Mouse (Mus musculus) MEL (cell line): ENCODE measurements around the gene Nat10. TPM values are rescaled to one million over a fixed set of nuclear protein-coding genes. Genes with fewer than 3 reads are reported as not detected.

Source experiments
- DNase-seq: peaks from one replicate; pipeline ENCODE4 v3.0.0; 2011; ENCODE audit warnings: low read depth, low spot score
- H3K27ac ChIP-seq: 2 replicates; pipeline ENCODE4 v1.5.1; 2012; ENCODE audit warnings: low read depth, mild to moderate bottlenecking, control low read depth, low read length, moderate library complexity; ENCODE audit not compliant: control insufficient read depth
- H3K27me3 ChIP-seq, 2 experiments: fragments of 150-350 bp in 1 of 2; sonication (generic) in 1 of 2; 2 replicates each; pipeline ENCODE4 v1.6.1; 2012; ENCODE audit warnings: low read length in 2 of 2, mild to moderate bottlenecking in 2 of 2, improper control_type of control experiment in 1 of 2, moderate library complexity in 1 of 2; ENCODE audit not compliant: insufficient read depth in 2 of 2, control insufficient read depth in 1 of 2
- H3K36me3 ChIP-seq, 2 experiments: 2 replicates each; pipeline ENCODE4 v1.6.1; 2012 to 2014; ENCODE audit warnings: low read length in 2 of 2, improper control_type of control experiment in 1 of 2, inconsistent platforms in 1 of 2, mild to moderate bottlenecking in 1 of 2; ENCODE audit not compliant: insufficient read depth in 2 of 2, control insufficient read depth in 1 of 2
- H3K4me1 ChIP-seq, 2 experiments: fragments of 150-350 bp in 1 of 2; sonication (generic) in 1 of 2; 2 replicates each; pipeline ENCODE4 v1.6.1; 2012; ENCODE audit warnings: low read length in 2 of 2, improper control_type of control experiment in 1 of 2, mild to moderate bottlenecking in 1 of 2; ENCODE audit not compliant: insufficient read depth in 2 of 2, control insufficient read depth in 1 of 2
- H3K4me3 ChIP-seq, 2 experiments: fragments of 150-350 bp in 1 of 2; sonication (generic) in 1 of 2; 2 replicates each; pipeline ENCODE4 v1.5.1; 2012; ENCODE audit warnings: low read depth in 2 of 2, low read length in 2 of 2, mild to moderate bottlenecking in 2 of 2, moderate library complexity in 2 of 2, control low read depth in 1 of 2, improper control_type of control experiment in 1 of 2; ENCODE audit not compliant: control insufficient read depth in 1 of 2, insufficient read depth in 1 of 2
- H3K79me2 ChIP-seq: 2 replicates; pipeline ENCODE4 v1.6.1; 2012; ENCODE audit warnings: mild to moderate bottlenecking, low read length, moderate library complexity; ENCODE audit not compliant: control insufficient read depth, poor library complexity, insufficient read depth
- H3K9ac ChIP-seq: 2 replicates; pipeline ENCODE4 v1.6.1; 2012; ENCODE audit warnings: low read depth, mild to moderate bottlenecking, control low read depth, low read length, moderate library complexity; ENCODE audit not compliant: control insufficient read depth, poor library complexity, severe bottlenecking
- H3K9me3 ChIP-seq: fragments of 150-350 bp; sonication (generic); replicated peaks from 2 replicates; pipeline ENCODE4 v1.6.1; 2012; ENCODE audit warnings: mild to moderate bottlenecking, low read length, improper control_type of control experiment, moderate library complexity; ENCODE audit not compliant: insufficient read depth
- BHLHE40 ChIP-seq: IDR thresholded peaks from 2 replicates; pipeline ENCODE4 v1.6.1; 2012; ENCODE audit warnings: low read depth, mild to moderate bottlenecking, inconsistent platforms, low read length, improper control_type of control experiment, borderline replicate concordance
- CHD1 ChIP-seq: IDR thresholded peaks from 2 replicates; pipeline ENCODE4 v1.6.1; 2012; ENCODE audit warnings: low read depth, mild to moderate bottlenecking, inconsistent platforms, low read length, improper control_type of control experiment
- CTCF ChIP-seq, 3 experiments: IDR thresholded peaks in 2 of 3; conservative IDR thresholded peaks in 1 of 3; 2 replicates each; pipeline ENCODE4 v1.5.1; 2011 to 2012; ENCODE audit warnings: low read length in 3 of 3, low read depth in 2 of 3, mild to moderate bottlenecking in 2 of 3, improper control_type of control experiment in 1 of 3, inconsistent platforms in 1 of 3, mixed read lengths in 1 of 3, moderate library complexity in 1 of 3; ENCODE audit not compliant: control insufficient read depth in 1 of 3, insufficient read depth in 1 of 3, poor library complexity in 1 of 3, severe bottlenecking in 1 of 3
- EP300 ChIP-seq, 2 experiments: IDR thresholded peaks; 2 replicates each; pipeline ENCODE4 v1.6.1; 2011; ENCODE audit warnings: improper control_type of control experiment in 2 of 2, low read length in 2 of 2, low read depth in 1 of 2, mild to moderate bottlenecking in 1 of 2
- ETS1 ChIP-seq: IDR thresholded peaks from 2 replicates; pipeline ENCODE4 v1.6.1; 2012; ENCODE audit warnings: low read depth, mild to moderate bottlenecking, inconsistent platforms, low read length, improper control_type of control experiment, moderate library complexity
- HCFC1 ChIP-seq: IDR thresholded peaks from 2 replicates; pipeline ENCODE4 v1.6.1; 2012; ENCODE audit warnings: low read depth, mild to moderate bottlenecking, inconsistent platforms, low read length, improper control_type of control experiment, moderate library complexity
- JUND ChIP-seq: IDR thresholded peaks from 2 replicates; pipeline ENCODE4 v1.6.1; 2011; ENCODE audit warnings: low read depth, mild to moderate bottlenecking, improper control_type of control experiment, low read length
- MAFK ChIP-seq: IDR thresholded peaks from 2 replicates; pipeline ENCODE4 v1.6.1; 2011; ENCODE audit warnings: low read depth, mild to moderate bottlenecking, low read length, improper control_type of control experiment, borderline replicate concordance
- MXI1 ChIP-seq: IDR thresholded peaks from 2 replicates; pipeline ENCODE4 v1.6.1; 2011; ENCODE audit warnings: mild to moderate bottlenecking, low read depth, low read length, improper control_type of control experiment
- MYB ChIP-seq: IDR thresholded peaks from 2 replicates; pipeline ENCODE4 v1.6.1; 2011; ENCODE audit warnings: mild to moderate bottlenecking, low read depth, low read length, improper control_type of control experiment
- NELFE ChIP-seq: IDR thresholded peaks from 2 replicates; pipeline ENCODE4 v1.6.1; 2011; ENCODE audit warnings: low read depth, low read length, improper control_type of control experiment
- POLR2A ChIP-seq, 2 experiments: IDR thresholded peaks; 2 replicates each; pipeline ENCODE4 v1.6.1; 2011 to 2012; ENCODE audit warnings: low read length in 2 of 2, mild to moderate bottlenecking in 2 of 2, control low read depth in 1 of 2, improper control_type of control experiment in 1 of 2, low read depth in 1 of 2, moderate library complexity in 1 of 2; ENCODE audit not compliant: control insufficient read depth in 1 of 2, insufficient read depth in 1 of 2, poor library complexity in 1 of 2
- POLR2AphosphoS5 ChIP-seq: IDR thresholded peaks from 2 replicates; pipeline ENCODE4 v1.6.1; 2012; ENCODE audit warnings: low read depth, borderline replicate concordance, mild to moderate bottlenecking, inconsistent platforms, low read length, moderate library complexity, mixed read lengths
- RCOR1 ChIP-seq: IDR thresholded peaks from 2 replicates; pipeline ENCODE4 v1.6.1; 2012; ENCODE audit warnings: low read depth, mild to moderate bottlenecking, inconsistent platforms, low read length, improper control_type of control experiment
- SIN3A ChIP-seq: IDR thresholded peaks from 2 replicates; pipeline ENCODE4 v1.6.1; 2012; ENCODE audit warnings: low read length, improper control_type of control experiment, inconsistent platforms
- TBP ChIP-seq: IDR thresholded peaks from 2 replicates; pipeline ENCODE4 v1.8.0; 2011; ENCODE audit warnings: low read depth, low read length, improper control_type of control experiment
- TCF12 ChIP-seq: IDR thresholded peaks from 2 replicates; pipeline ENCODE4 v1.6.1; 2014; ENCODE audit warnings: low read depth, mild to moderate bottlenecking, inconsistent platforms, low read length, improper control_type of control experiment, moderate library complexity
- USF1 ChIP-seq: IDR thresholded peaks from 2 replicates; pipeline ENCODE4 v1.6.1; 2014; ENCODE audit warnings: low read depth, mild to moderate bottlenecking, inconsistent platforms, low read length, improper control_type of control experiment, moderate library complexity
- USF2 ChIP-seq, 2 experiments: IDR thresholded peaks; 2 replicates each; pipeline ENCODE4 v1.6.1; 2011 to 2012; ENCODE audit warnings: improper control_type of control experiment in 2 of 2, low read length in 2 of 2, borderline replicate concordance in 1 of 2, inconsistent platforms in 1 of 2, low read depth in 1 of 2, mild to moderate bottlenecking in 1 of 2; ENCODE audit not compliant: insufficient read depth in 1 of 2
- ZC3H11A ChIP-seq: IDR thresholded peaks from 2 replicates; pipeline ENCODE4 v1.6.1; 2012; ENCODE audit warnings: low read depth, mild to moderate bottlenecking, inconsistent platforms, low read length, improper control_type of control experiment
- ZMIZ1 ChIP-seq: IDR thresholded peaks from 2 replicates; pipeline ENCODE4 v1.6.1; 2012; ENCODE audit warnings: low read depth, mild to moderate bottlenecking, inconsistent platforms, low read length, improper control_type of control experiment, moderate library complexity
- polyA plus RNA-seq, 2 experiments: library from polyadenylated mRNA; stranded (reverse) in 1 of 2; unstranded in 1 of 2; fragments of >175 nt in 1 of 2; fragments of >200 nt in 1 of 2; gene quantifications; 2 replicates each; pipeline versions ENCODE4 v1.2.1 to v1.2.4; 2012; ENCODE audit warnings: low replicate concordance in 2 of 2, low read depth in 1 of 2; ENCODE audit not compliant: insufficient read length in 2 of 2, insufficient read depth in 1 of 2, missing spikeins in 1 of 2
- total RNA-seq: library from RNA; depleted of rRNA; stranded (reverse); fragments of 300-350 nt; gene quantifications from 2 replicates; pipeline ENCODE4 v1.2.3, GENCODE M21; 2012

Gene Nat10
- total and polyA plus RNA-seq, 3 experiments: 74.7 to 107 TPM; not detected in 1

- H3K4me1 ChIP-seq: peaks cover 6 to 10% of the 10 kb centered on the region in 2 experiments
- H3K4me3 ChIP-seq: no peak overlapping the region
- no peaks in the 10 kb centered on the region for H3K79me2 ChIP-seq
- no peak for DNase-seq
- no peaks in the 10 kb centered on the region for H3K9me3 ChIP-seq
- no peak overlapping the region for H3K27ac ChIP-seq
- peaks cover 0 to 4% of the 10 kb centered on the region in 2 experiments; a peak in 2 of 4 replicates for H3K36me3 ChIP-seq
- no peak for TF ChIP-seq NELFE
- no peak for TF ChIP-seq ZC3H11A
- no peak for TF ChIP-seq POLR2AphosphoS5
- TF ChIP-seq HCFC1: no peak
- no peak for TF ChIP-seq BHLHE40
- no peak for TF ChIP-seq SIN3A
- TF ChIP-seq EP300 (IDR thresholded peaks at IDR 0.05; ENCODE audit: low read depth in 1 of 2, low read length in 2 of 2): no peak
- no peak for TF ChIP-seq CTCF (IDR thresholded peaks at IDR 0.05 in 2 of 3, conservative IDR thresholded peaks at IDR 0.05 in 1 of 3; ENCODE audit: control insufficient read depth in 1 of 3, insufficient read depth in 1 of 3, low read depth in 2 of 3, low read length in 3 of 3, poor library complexity in 1 of 3, severe bottlenecking in 1 of 3)
- no peak for TF ChIP-seq RCOR1
- no peak for TF ChIP-seq CHD1
- TF ChIP-seq POLR2A (IDR thresholded peaks at IDR 0.05; ENCODE audit: control insufficient read depth in 1 of 2, insufficient read depth in 1 of 2, low read depth in 1 of 2, low read length in 2 of 2, poor library complexity in 1 of 2): no peak
- H3K27me3 ChIP-seq: no peaks in the 10 kb centered on the region
- H3K9ac ChIP-seq: no peak overlapping the region
Measured at GRCm38 (mm10) chr2:103680364-103681110, 80.5 kb downstream of the Nat10 start.

- H3K27ac ChIP-seq: no peak overlapping the region
- H3K4me1 ChIP-seq: peaks cover 12 to 14% of the 10 kb centered on the region in 2 experiments
- no peak for TF ChIP-seq HCFC1
- TF ChIP-seq TBP: no peak
- no peak for TF ChIP-seq USF1
- TF ChIP-seq MAFK: no peak
- no peak for TF ChIP-seq SIN3A
- TF ChIP-seq TCF12: no peak
- no peak for TF ChIP-seq BHLHE40
- TF ChIP-seq MYB: no peak
- no peak for TF ChIP-seq ZC3H11A
- no peak for TF ChIP-seq RCOR1
- TF ChIP-seq EP300 (IDR thresholded peaks at IDR 0.05; ENCODE audit: low read depth in 1 of 2, low read length in 2 of 2): no peak
- no peak for TF ChIP-seq NELFE
- TF ChIP-seq CTCF (IDR thresholded peaks at IDR 0.05 in 2 of 3, conservative IDR thresholded peaks at IDR 0.05 in 1 of 3; ENCODE audit: control insufficient read depth in 1 of 3, insufficient read depth in 1 of 3, low read depth in 2 of 3, low read length in 3 of 3, poor library complexity in 1 of 3, severe bottlenecking in 1 of 3): no peak
- TF ChIP-seq ZMIZ1: no peak
- TF ChIP-seq MXI1: no peak
- TF ChIP-seq POLR2AphosphoS5: no peak
- TF ChIP-seq JUND: no peak
- TF ChIP-seq USF2 (IDR thresholded peaks at IDR 0.05; ENCODE audit: borderline replicate concordance in 1 of 2, insufficient read depth in 1 of 2, low read depth in 1 of 2, low read length in 2 of 2): no peak
- no peak for TF ChIP-seq ETS1
- H3K79me2 ChIP-seq: no peaks in the 10 kb centered on the region
- H3K36me3 ChIP-seq: peaks cover 0 to 14% of the 10 kb centered on the region in 2 experiments; a peak in 2 of 4 replicates
- DNase-seq: no peak
- H3K4me3 ChIP-seq: no peak overlapping the region
- no peaks in the 10 kb centered on the region for H3K9me3 ChIP-seq
- no peak overlapping the region for H3K9ac ChIP-seq
- no peaks in the 10 kb centered on the region for H3K27me3 ChIP-seq
Measured at GRCm38 (mm10) chr2:103678433-103678832, 82.6 kb downstream of the Nat10 start.
